Mouse (Mus musculus) right cerebral cortex, postnatal 25 days (tissue): ENCODE results near the gene Hao2.

Source experiments
- DNase-seq: peaks from one replicate; pipeline ENCODE4 v3.0.0; 2022

The Hao2 gene

GRCm38 (mm10) chr3:98893057-98893772, at the start of gene Hao2:
Gene Hao2, minus strand, starts transcription at chr3:98893239.
- no peak for DNase-seq

GRCm38 (mm10) chr3:98941601-98942000, 48.6 kb upstream of the Hao2 start:
- DNase-seq = no peak

- no peak for DNase-seq
Measured at GRCm38 (mm10) chr3:98941066-98941551, 48.1 kb upstream of the Hao2 start.

- no peak for DNase-seq
Measured at GRCm38 (mm10) chr3:98940225-98940624, 47.2 kb upstream of the Hao2 start.

- DNase-seq = no peak
Measured at GRCm38 (mm10) chr3:98936446-98936845, 43.4 kb upstream of the Hao2 start.

GRCm38 (mm10) chr3:98934601-98935000, 41.6 kb upstream of the Hao2 start:
- DNase-seq = no peak

- no peak for DNase-seq
Measured at GRCm38 (mm10) chr3:98934041-98934440, 41.0 kb upstream of the Hao2 start.

- no peak for DNase-seq
Measured at GRCm38 (mm10) chr3:98932421-98932820, 39.4 kb upstream of the Hao2 start.

- DNase-seq = no peak
Measured at GRCm38 (mm10) chr3:98931836-98932235, 38.8 kb upstream of the Hao2 start.

- DNase-seq = no peak
Measured at GRCm38 (mm10) chr3:98920417-98920816, 27.4 kb upstream of the Hao2 start.

- DNase-seq = no peak
Measured at GRCm38 (mm10) chr3:98917260-98917659, 24.2 kb upstream of the Hao2 start.

- no peak for DNase-seq
Measured at GRCm38 (mm10) chr3:98916856-98917255, 23.8 kb upstream of the Hao2 start.

- peak; percentile 41 for DNase-seq
Measured at GRCm38 (mm10) chr3:98915659-98916058, 22.6 kb upstream of the Hao2 start.

- no peak for DNase-seq
Measured at GRCm38 (mm10) chr3:98913591-98913990, 20.6 kb upstream of the Hao2 start.

GRCm38 (mm10) chr3:98897606-98898005, 4.6 kb upstream of the Hao2 start:
- no peak for DNase-seq

GRCm38 (mm10) chr3:98895071-98895601, 2.1 kb upstream of the Hao2 start:
- no peak for DNase-seq

- no peak for DNase-seq
Measured at GRCm38 (mm10) chr3:98890430-98890829, 2.6 kb downstream of the Hao2 start.

GRCm38 (mm10) chr3:98888206-98888605, 4.8 kb downstream of the Hao2 start:
- no peak for DNase-seq

GRCm38 (mm10) chr3:98880831-98881230, 12.2 kb downstream of the Hao2 start:
- DNase-seq = no peak

GRCm38 (mm10) chr3:98880216-98880615, 12.8 kb downstream of the Hao2 start:
- no peak for DNase-seq

- DNase-seq = no peak
Measured at GRCm38 (mm10) chr3:98868219-98868618, 24.8 kb downstream of the Hao2 start.

GRCm38 (mm10) chr3:98862800-98863199, 30.2 kb downstream of the Hao2 start:
- DNase-seq = no peak

GRCm38 (mm10) chr3:98859576-98859975, 33.5 kb downstream of the Hao2 start, which contains the start of gene Hsd3b1:
Gene Hsd3b1, minus strand, starts transcription at chr3:98859794.
- DNase-seq = no peak

- no peak for DNase-seq
Measured at GRCm38 (mm10) chr3:98858051-98858450, 35.0 kb downstream of the Hao2 start.

GRCm38 (mm10) chr3:98856892-98857291, 36.1 kb downstream of the Hao2 start:
- no peak for DNase-seq
